Mouse (Mus musculus): ENCODE results near the gene Itga9.

DNA sequence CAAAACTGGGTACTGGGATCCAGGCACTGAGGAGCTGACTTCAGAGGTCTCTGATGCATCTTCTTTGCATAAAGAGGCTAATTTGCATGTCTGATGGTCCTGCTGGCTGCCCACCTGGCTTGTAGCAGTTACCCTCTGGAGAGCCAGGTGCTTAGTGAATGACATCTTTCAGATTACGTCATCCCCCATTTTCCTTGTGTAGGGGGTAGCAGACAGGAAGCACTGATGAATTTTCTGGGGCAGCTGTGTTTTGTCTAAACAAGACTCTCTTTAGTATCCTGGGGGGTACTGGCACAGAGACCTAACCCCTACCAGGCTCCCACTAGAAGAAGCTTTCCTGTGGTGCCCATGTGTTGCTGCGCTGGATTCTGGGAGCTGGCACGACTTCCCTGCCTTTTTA is 212.0 kb downstream of the Itga9 start:
- TF ChIP-seq E2F4 (IDR thresholded peaks at IDR 0.05; ENCODE audit: insufficient read depth) (no peak), POLR2A (IDR thresholded peaks at IDR 0.05; ENCODE audit: insufficient read length, low read depth) (no peak), MYOG (IDR thresholded peaks at IDR 0.05; ENCODE audit: control insufficient read depth in 1 of 3, insufficient read depth in 1 of 3, insufficient read length in 2 of 3, low read depth in 2 of 3) (no peak), USF1 (IDR thresholded peaks at IDR 0.05; ENCODE audit: low read depth) (no peak), MAX (IDR thresholded peaks at IDR 0.05; ENCODE audit: low read depth) (no peak), MYOD1 (IDR thresholded peaks at IDR 0.05; ENCODE audit: control insufficient read depth in 1 of 3, insufficient read length in 2 of 3, low read depth in 2 of 3) (no peak), TCF3 (IDR thresholded peaks at IDR 0.05; ENCODE audit: insufficient read length, low read depth) (no peak), REST (IDR thresholded peaks at IDR 0.05; ENCODE audit: insufficient read depth, insufficient read length) (no peak)

Data from myocyte (in vitro differentiated cells).